ENCODE assay signal across 15 mouse cellular contexts in the genomic region with DNA sequence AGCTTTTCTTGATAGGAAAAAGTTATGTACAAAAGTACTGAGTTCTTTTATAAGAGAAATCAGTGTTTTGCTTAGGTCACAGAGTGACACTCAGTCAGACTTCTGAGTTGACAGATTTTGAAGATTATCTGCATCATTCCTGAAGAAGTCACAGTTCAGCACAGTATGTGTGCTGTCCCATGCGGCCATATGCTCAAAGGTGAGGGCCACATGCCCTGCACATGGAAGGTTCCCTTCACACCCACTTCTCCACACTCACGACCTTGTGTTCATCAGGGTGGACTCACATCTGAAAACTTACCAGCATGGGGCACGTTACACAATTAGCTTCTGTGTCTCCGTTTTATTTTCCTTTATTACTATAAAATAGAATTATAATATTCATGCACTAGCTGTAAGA.
"Had no signal": no experiment of that assay in that cellular context is flagged by ENCODE, and none has a peak within 500 bp of the region (broad histone marks: within the 10 kb centered on the region; RNA-seq: fewer than 3 reads in every experiment).

No protein-coding gene starts in this region.

- H3K9ac ChIP-seq: lung, embryonic 14.5 days; midbrain, embryonic 13.5 days; neural tube, embryonic 13.5 days; neural tube, embryonic 15.5 days; stomach, embryonic 15.5 days had no signal

- H3K9me3 ChIP-seq: midbrain, embryonic 10.5 days; midbrain, embryonic 13.5 days; neural tube, embryonic 13.5 days; neural tube, embryonic 15.5 days; stomach, embryonic 15.5 days had no signal

- H3K4me2 ChIP-seq: lung, embryonic 14.5 days; midbrain, embryonic 13.5 days; neural tube, embryonic 13.5 days; neural tube, embryonic 15.5 days; stomach, embryonic 15.5 days had no signal

- H3K27ac ChIP-seq: midbrain, embryonic 10.5 days; midbrain, embryonic 13.5 days; neural tube, embryonic 13.5 days; neural tube, embryonic 15.5 days; stomach, embryonic 15.5 days; stomach, postnatal 0 days had no signal

- DNase-seq: lung, adult 18-20 months; lung, embryonic 14.5 days; lung, postnatal 10 days; lung, postnatal 4 days; right cerebral cortex, postnatal 14 days; thymus, adult 2 months; thymus, postnatal 25 days; thymus, postnatal 4 days had no signal

- H3K27me3 ChIP-seq: midbrain, embryonic 13.5 days; neural tube, embryonic 13.5 days; neural tube, embryonic 15.5 days; stomach, embryonic 15.5 days had no signal

- H3K4me3 ChIP-seq: midbrain, embryonic 10.5 days; midbrain, embryonic 13.5 days; myocyte; neural tube, embryonic 13.5 days; neural tube, embryonic 15.5 days; stomach, embryonic 15.5 days had no signal

- H3K36me3 ChIP-seq: midbrain, embryonic 10.5 days; midbrain, embryonic 13.5 days; neural tube, embryonic 13.5 days; neural tube, embryonic 15.5 days; stomach, embryonic 15.5 days had no signal

- H3K4me1 ChIP-seq: midbrain, embryonic 10.5 days; midbrain, embryonic 13.5 days; neural tube, embryonic 13.5 days; neural tube, embryonic 15.5 days; stomach, embryonic 15.5 days had no signal
